Mouse (Mus musculus) CD4-positive helper T cell, adult 2 months (primary cell): Measurements from ENCODE around the gene Suclg1.

ENCODE experiments used
- DNase-seq: peaks from one replicate; pipeline ENCODE4 v3.0.0-alpha.2; 2012; ENCODE audit warnings: low read depth, missing footprints, low spot score

Suclg1 gene

DNA sequence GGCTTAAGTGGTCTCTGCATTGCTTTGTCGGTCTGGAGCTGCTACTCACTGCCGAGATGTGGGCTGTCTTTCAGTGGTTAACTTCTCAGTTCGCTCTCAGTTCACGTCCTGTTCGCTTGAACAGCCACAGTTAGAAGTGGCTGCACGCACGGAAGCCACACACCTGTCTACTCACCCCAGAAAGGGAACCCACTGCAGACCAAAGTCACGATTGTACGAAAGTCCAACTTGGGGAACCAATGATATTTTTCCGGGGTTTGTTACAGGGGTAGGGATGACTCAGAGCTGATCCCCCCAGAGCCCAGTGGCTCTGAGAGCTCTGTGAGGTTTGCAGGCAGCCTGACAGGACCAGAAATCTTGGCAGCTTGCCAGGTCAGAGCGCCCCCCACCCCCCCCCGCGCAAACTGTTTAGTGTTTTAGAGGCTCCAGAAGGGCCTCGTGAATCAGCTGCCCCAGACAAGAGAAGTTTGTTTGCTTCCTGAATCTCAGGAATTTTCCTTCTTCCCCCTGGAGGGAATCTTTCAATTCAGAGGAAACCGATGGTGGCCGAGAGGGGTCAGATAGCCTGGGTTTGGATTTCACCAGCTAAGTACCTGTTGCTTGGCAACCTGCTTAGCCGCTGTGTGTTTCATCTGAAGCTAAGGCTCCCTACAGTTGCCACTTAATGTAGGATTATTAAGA is 66.9 kb downstream of the Suclg1 start:
- DNase-seq = peak; percentile 6

DNA sequence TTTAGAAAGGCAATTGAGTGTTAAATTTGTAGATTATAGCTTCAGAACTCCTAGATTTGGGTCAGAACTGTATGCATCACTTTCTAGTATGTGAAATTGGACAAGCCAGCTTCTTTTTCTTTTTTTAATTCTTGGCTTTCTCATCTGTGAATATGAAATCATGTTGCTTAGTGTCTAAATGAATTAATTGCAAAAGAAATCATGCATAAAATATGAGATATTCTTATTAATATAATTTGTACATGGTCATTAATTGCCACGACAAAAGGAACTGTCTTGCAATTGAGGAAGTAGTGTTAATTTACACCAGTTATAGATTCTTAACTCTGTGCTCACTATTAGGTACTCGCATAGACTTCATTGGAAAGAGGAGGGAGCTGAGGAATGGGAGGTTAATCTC is 74.1 kb downstream of the Suclg1 start:
- DNase-seq = no peak
